Mouse (Mus musculus) heart, adult 2 months (tissue): ENCODE measurements at regions not wholly inside any gene's neighbourhood (a gene's known extent, or its start where the extent isn't known, plus 50 kb on each side); places are given as distances from the start of the nearest gene placed in this dataset.

Source experiments
- DNase-seq, 2 experiments: peaks; one replicate each; pipeline ENCODE4 v3.0.0; 2021
- H3K27ac ChIP-seq: fragments of 200-600 bp; 2 replicates; pipeline ENCODE4 v1.8.1; 2022
- H3K27me3 ChIP-seq: fragments of 200-500 bp; 2 replicates; pipeline ENCODE4 v1.6.1; 2012; ENCODE audit warnings: mild to moderate bottlenecking, low read length, inconsistent platforms, mixed read lengths; ENCODE audit not compliant: control insufficient read depth, insufficient read depth
- H3K36me3 ChIP-seq: fragments of 200-500 bp; 2 replicates; pipeline ENCODE4 v1.6.1; 2012; ENCODE audit warnings: low read length, inconsistent platforms; ENCODE audit not compliant: control insufficient read depth, insufficient read depth
- H3K4me1 ChIP-seq: fragments of 200-500 bp; 2 replicates; pipeline ENCODE4 v1.6.1; 2011; ENCODE audit warnings: low read length; ENCODE audit not compliant: control insufficient read depth, insufficient read depth
- H3K4me3 ChIP-seq: fragments of 200-600 bp; 2 replicates; pipeline ENCODE4 v1.8.1; 2022
- H3K79me2 ChIP-seq: fragments of 200-500 bp; replicated peaks from 2 replicates; pipeline ENCODE4 v1.6.1; 2012; ENCODE audit warnings: mild to moderate bottlenecking, inconsistent platforms, low read length, moderate library complexity, mixed read lengths; ENCODE audit not compliant: control insufficient read depth, insufficient read depth
- H3K9ac ChIP-seq: fragments of 200-500 bp; 2 replicates; pipeline ENCODE4 v1.6.1; 2012; ENCODE audit warnings: low read depth, mild to moderate bottlenecking, control low read depth, inconsistent platforms, low read length, mixed read lengths
- CTCF ChIP-seq: fragments of 200-600 bp; IDR thresholded peaks from 2 replicates; pipeline ENCODE4 v1.8.1; 2022; ENCODE audit warnings: antibody characterized with exemption, mild to moderate bottlenecking, moderate library complexity
- EP300 ChIP-seq: fragments of 200-500 bp; IDR thresholded peaks from 2 replicates; pipeline ENCODE4 v1.6.1; 2011; ENCODE audit warnings: low read depth, low read length, control low read depth; ENCODE audit not compliant: insufficient read depth
- POLR2A ChIP-seq: fragments of 200-500 bp; IDR thresholded peaks from 2 replicates; pipeline ENCODE4 v1.6.1; 2011; ENCODE audit warnings: mild to moderate bottlenecking, low read depth, low read length, control low read depth; ENCODE audit not compliant: insufficient read depth
- WGBS: fragments of 180-500 bp; shearing (Covaris S2); methylation state at CpG from one replicate; pipeline ENCODE4 v1.1.7; 2018; 5-methylcytosine and 5-hydroxymethylcytosine counted together
- intact Hi-C: fragments of 180-260 bp; cut with DNase I; formaldehyde crosslinking; loops from one replicate; pipeline ENCODE4 v1.15.1; 2025

GRCm38 (mm10) chr6:117612421-117612820 lies 228.6 kb upstream of the Zfp637 start:
- 84% methylated on average over 8 of the region's 8 CpGs for WGBS
- no peaks in the 10 kb centered on the region for H3K27me3 ChIP-seq
- intact Hi-C loops = no loop called here
- no peak for TF ChIP-seq EP300
- no peak for DNase-seq
- H3K4me3 ChIP-seq = no peak overlapping the region
- no peak overlapping the region for H3K9ac ChIP-seq
- peaks cover 12% of the 10 kb centered on the region for H3K4me1 ChIP-seq
- no peaks in the 10 kb centered on the region for H3K79me2 ChIP-seq
- H3K36me3 ChIP-seq = peaks cover 4% of the 10 kb centered on the region; the same call in 1 of the 2 replicates
- H3K27ac ChIP-seq = no peak overlapping the region

GRCm38 (mm10) chr6:117613656-117614350 lies 227.2 kb upstream of the Zfp637 start:
- no peak for TF ChIP-seq CTCF
- TF ChIP-seq EP300 = no peak
- no peak for TF ChIP-seq POLR2A
- Histone ChIP-seq H3K79me2 (no peaks in the 10 kb centered on the region), H3K36me3 (peaks cover 4% of the 10 kb centered on the region; the same call in 1 of the 2 replicates), H3K27ac (no peak overlapping the region), H3K9ac (no peak overlapping the region), H3K27me3 (no peaks in the 10 kb centered on the region), H3K4me1 (peaks cover 9% of the 10 kb centered on the region), H3K4me3 (no peak overlapping the region)
- intact Hi-C loops = no loop called here
- DNase-seq = peak; percentile 21
- 65% methylated on average over 11 of the region's 11 CpGs for WGBS

GRCm38 (mm10) chr6:117614386-117614785 lies 226.6 kb upstream of the Zfp637 start:
- 81% methylated on average over 6 of the region's 6 CpGs for WGBS

GRCm38 (mm10) chr6:117617168-117617567 lies 223.8 kb upstream of the Zfp637 start:
- no peak overlapping the region for H3K4me3 ChIP-seq
- no peak overlapping the region for H3K9ac ChIP-seq
- H3K27me3 ChIP-seq = 0 out of 2 replicates have a peak, but pooled peaks cover 1% of the 10 kb centered on the region
- no peak for TF ChIP-seq EP300
- no peak for TF ChIP-seq POLR2A
- TF ChIP-seq CTCF = no peak
- peaks cover 2% of the 10 kb centered on the region; the same call in 1 of the 2 replicates for H3K4me1 ChIP-seq
- no peak for DNase-seq
- intact Hi-C loops = no loop called here
- H3K27ac ChIP-seq = no peak overlapping the region
- WGBS = 35% methylated on average over 6 of the region's 6 CpGs
- no peaks in the 10 kb centered on the region for H3K79me2 ChIP-seq
- no peaks in the 10 kb centered on the region for H3K36me3 ChIP-seq

More at GRCm38 (mm10) chr6:117614386-117614785, 226.6 kb upstream of the Zfp637 start:
- Histone ChIP-seq H3K79me2 (no peaks in the 10 kb centered on the region), H3K4me3 (no peak overlapping the region), H3K27me3 (no peaks in the 10 kb centered on the region), H3K36me3 (peaks cover 4% of the 10 kb centered on the region; the same call in 1 of the 2 replicates), H3K27ac (no peak overlapping the region), H3K9ac (no peak overlapping the region), H3K4me1 (peaks cover 9% of the 10 kb centered on the region)
- TF ChIP-seq EP300 = no peak
- no peak for TF ChIP-seq CTCF
- TF ChIP-seq POLR2A = no peak
- intact Hi-C loops = no loop called here
- peak in 1 of 2 experiments; percentile 19 for DNase-seq

- Histone ChIP-seq H3K79me2 (no peaks in the 10 kb centered on the region), H3K27me3 (0 out of 2 replicates have a peak, but pooled peaks cover 1% of the 10 kb centered on the region), H3K27ac (no peak overlapping the region), H3K4me3 (no peak overlapping the region), H3K36me3 (no peaks in the 10 kb centered on the region), H3K9ac (no peak overlapping the region), H3K4me1 (peaks cover 1% of the 10 kb centered on the region; the same call in 1 of the 2 replicates)
- DNase-seq = no peak
- 80% methylated on average over 4 of the region's 4 CpGs for WGBS
- TF ChIP-seq EP300 = no peak
- TF ChIP-seq POLR2A = no peak
- TF ChIP-seq CTCF = no peak
- intact Hi-C loops = no loop called here
These were observed 223.0 kb upstream of the Zfp637 start for GRCm38 (mm10) chr6:117617951-117618350.

- Histone ChIP-seq H3K79me2 (no peaks in the 10 kb centered on the region), H3K4me1 (no peaks in the 10 kb centered on the region), H3K9ac (no peak overlapping the region), H3K27ac (no peak overlapping the region), H3K36me3 (no peaks in the 10 kb centered on the region), H3K4me3 (no peak overlapping the region), H3K27me3 (0 out of 2 replicates have a peak, but pooled peaks cover 1% of the 10 kb centered on the region)
- WGBS = 70% methylated on average over 2 of the region's 2 CpGs
- no peak for TF ChIP-seq CTCF
- no peak for TF ChIP-seq EP300
- no peak for TF ChIP-seq POLR2A
- no peak for DNase-seq
- intact Hi-C loops = no loop called here
These were observed 221.4 kb upstream of the Zfp637 start for GRCm38 (mm10) chr6:117619606-117620005.
